Mouse (Mus musculus) retina, postnatal 7 days (tissue): ENCODE data around the gene Rpl28.
"Not testable (repeated sequence)": the region's sequence is repeated elsewhere in the genome, so short reads cannot be mapped to it uniquely, and the experiment has no call there.

ENCODE experiments used
- DNase-seq: peaks from one replicate; pipeline ENCODE4 v3.0.0-alpha.2; 2012; ENCODE audit warnings: low read depth, low spot score

Rpl28 gene

GRCm38 (mm10) chr7:4783667-4784268 is 8.9 kb upstream of the Rpl28 start:
- no peak for DNase-seq

- DNase-seq = no peak
These were observed 3.9 kb upstream of the Rpl28 start for GRCm38 (mm10) chr7:4788499-4789435.

DNA sequence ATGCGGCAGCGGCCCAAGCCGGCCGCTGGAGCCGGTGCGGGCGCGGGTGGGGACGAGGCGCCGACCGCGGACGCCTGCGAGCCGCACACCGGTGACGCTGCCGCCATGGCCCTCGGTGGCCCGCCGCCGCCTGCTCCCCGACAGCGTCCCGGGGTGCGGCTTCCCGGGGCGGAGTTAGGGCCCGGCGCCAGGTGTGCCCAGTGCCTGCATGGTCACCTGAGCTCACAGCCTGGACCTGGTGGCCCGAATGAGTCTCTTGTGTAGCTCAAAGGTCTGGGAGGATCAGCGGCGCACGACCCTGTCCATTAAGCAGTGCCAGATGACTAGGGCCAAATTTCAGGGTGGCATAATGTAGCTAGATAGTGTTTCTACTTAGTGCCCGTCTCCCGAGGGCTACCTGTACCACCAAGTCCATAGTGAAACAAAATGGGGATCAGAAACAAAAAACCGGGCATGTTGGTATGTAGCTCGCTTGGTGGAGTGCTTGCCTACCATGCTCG is 3.2 kb upstream of the Rpl28 start, which contains the start of gene Tmem238:
Gene Tmem238 (minus strand): TSS at position 221 of the 500 bp plus-strand sequence.
- no peak for DNase-seq

- DNase-seq = not testable (repeated sequence)
These were observed 574 bp downstream of the Rpl28 start for GRCm38 (mm10) chr7:4793248-4793647.

- no peak for DNase-seq
These were observed 1.0 kb downstream of the Rpl28 start for GRCm38 (mm10) chr7:4793674-4794073.

DNA sequence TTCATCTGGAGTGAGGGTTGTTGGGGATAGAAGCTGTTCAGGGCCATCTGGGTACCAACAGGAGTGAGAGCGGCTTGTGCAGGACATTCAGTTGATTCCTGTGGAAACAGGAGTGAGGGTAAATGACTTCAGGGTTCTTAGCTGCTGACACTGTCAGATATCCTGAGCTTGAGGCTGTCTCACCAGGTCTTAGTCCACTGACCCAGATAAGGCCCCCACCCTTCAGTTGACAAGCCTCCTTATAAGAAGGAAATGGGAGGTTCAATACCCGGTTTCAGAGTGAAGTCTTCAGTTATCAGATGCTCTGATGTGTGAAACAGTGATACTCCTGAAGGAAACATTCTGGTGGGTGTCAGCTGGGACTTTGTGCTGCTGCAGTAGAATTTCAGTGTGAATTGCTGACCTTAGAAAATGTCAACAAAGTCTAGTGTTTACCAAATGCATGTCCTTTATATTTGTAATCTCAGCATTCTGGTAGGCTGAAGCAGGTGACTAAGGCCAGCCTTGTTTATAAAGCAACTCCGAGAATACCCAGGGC is 2.0 kb downstream of the Rpl28 start:
- DNase-seq = no peak

DNA sequence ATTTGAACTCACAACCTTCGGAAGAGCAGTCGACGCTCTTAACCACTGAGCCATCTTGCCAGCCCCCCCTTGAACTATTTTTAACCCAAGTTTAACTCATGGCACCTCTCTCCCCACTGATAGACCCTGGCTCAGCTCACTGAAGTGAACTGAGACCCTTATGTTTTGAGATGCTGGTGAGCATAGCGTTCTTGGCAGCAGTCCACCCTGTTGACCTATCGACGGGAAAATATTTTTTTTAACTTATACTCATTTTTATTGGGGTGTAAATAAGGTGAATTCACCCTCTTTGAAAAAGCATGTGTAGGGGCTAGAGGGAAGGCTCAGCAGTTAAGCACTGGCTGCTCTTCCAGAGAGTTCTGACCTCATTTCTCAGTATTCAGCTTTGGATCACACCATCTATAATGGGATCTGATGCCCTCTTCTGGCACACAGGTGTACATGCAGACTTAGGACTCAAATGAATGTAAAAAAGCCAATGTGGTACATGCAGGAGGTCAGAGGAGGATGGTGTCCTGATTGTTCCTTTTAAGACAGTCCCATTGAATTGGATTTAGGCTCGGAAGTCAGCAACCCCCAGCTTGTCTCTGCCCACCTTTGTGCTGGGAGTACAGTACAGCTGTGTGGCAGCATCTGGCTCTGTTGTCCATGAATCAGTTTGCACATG is 3.2 kb downstream of the Rpl28 start:
- no peak for DNase-seq

DNA sequence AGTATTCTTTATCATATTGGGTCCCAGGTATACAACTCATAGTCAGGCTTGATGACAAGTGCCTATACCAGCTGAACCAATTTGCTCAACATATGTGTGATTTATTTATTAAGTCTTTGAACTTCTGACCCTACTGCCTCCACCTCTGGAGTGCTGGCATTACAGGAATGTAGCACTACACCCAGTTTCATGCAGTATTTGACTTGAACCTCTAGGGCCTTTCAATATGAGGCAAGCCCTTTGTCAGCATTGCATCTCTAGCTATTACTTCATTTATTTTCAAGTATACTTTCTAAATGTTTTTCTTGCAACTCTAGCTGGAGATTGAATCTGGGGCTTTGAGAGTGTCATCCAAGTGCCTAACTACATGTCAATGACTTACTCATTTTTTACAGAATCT is 9.6 kb downstream of the Rpl28 start:
- no peak for DNase-seq

DNA sequence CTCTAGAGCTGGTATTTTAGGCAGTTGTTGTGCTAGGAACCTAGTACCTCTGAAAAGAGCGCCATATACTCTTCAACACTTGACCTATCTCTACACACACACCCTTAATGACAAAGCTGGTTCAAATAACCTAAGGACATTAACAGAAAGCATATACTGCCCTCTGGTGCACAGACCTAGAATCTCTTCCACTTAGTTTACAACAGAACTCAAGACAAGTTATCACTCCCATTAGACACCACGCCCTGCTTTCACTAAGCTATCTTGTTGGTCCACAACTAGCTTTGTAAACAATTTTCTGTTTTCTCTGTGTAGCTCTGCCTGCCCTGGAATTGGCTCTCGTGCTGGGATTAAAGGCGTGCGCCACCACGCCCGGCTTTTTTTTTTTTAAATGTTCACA is 14.0 kb downstream of the Rpl28 start:
- DNase-seq = no peak

DNA sequence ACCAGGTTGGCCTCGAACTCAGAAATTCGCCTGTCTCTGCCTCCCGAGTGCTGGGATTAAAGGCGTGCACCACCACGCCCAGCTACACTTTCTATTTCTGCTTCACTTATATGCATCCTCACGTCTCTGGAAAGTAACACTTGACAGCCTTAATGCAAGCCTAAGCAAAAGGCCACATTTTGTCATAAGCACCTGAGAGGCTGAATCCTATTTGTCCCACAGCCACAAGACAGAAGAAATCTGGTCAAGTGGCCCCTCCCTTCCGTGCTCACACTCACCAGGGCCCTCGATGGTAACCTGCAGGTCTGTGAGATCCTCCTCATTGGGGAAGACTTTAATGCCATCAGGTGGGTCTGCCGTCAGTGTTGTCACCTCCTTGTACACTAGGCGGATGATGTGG is 18.5 kb downstream of the Rpl28 start:
- DNase-seq = not testable (repeated sequence)

- no peak for DNase-seq
These were observed 19.2 kb downstream of the Rpl28 start for GRCm38 (mm10) chr7:4811842-4812302.

- DNase-seq = peak; percentile 99
These were observed 19.8 kb downstream of the Rpl28 start, which contains the start of gene Ube2s for GRCm38 (mm10) chr7:4812303-4813104. TSS of gene Ube2s (minus strand) at chr7:4812590.

DNA sequence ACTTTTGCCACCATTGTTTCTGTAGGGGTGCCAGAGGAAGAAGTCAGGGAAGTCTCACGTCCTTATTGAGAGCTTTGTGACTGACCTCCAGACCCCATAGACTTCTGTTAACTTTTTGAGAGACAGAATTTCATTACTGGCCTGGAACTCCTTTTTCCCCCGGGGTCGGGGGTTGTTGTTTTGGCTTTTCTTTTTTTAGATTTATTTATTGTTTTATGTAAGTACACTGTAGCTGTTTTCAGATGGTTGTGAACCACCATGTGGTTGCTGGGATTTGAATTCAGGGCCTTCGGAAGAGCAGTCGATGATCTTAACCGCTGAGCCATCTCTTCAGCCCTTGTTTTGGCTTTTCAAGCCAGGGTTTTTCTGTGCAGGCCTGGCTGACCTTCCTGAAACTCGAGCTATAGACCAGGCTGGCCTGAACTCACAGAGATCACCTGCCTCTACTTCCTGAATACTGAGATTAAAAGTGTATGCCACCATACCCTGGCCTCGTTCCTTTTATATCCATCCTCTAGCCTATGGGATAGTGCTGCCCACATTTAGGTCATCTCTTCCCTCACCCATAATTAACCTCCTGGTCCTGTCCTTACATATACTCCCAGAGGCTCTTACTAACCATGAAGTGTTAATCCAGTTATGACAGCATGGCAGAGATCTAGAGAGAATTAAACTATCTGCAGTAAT is 20.6 kb downstream of the Rpl28 start:
- no peak for DNase-seq

DNA sequence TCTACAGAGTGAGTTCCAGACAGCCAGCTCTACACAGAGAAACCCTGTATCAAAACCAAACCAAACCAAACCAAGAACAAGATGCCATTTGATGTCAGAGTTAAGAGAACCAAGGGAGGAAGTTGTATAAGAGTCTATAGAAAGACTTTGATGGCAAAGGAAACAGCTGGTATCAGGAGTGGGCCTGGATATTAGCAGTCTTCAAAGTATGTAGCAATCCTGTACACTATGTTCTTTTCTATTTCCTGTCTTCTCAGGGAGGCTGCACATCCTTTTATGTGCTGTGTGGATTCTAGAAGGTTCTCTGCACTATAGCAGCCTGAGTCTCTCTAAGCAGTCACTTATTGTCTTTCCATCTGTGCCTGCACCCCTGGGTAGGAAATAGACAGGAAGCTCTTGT is 23.9 kb downstream of the Rpl28 start:
- no peak for DNase-seq

DNA sequence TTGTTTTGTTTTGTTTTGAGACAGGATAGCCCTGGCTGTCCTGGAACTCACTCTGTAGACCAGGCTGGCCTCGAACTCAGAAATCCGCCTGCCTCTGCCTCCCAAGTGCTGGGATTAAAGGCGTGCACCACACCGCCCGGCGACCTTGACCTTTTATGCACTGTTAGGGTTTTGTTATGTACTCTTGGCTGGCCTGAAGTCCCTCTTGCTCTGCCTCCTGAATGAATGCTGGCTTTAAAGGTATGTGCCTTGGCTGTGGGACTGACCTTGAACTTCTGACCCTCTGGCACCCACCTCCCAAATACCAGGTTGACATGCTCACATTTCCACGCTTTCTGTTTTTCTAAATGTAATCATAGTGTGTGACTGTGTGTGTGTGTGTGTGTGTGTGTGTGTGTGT is 28.3 kb downstream of the Rpl28 start:
- not testable (repeated sequence) for DNase-seq

DNA sequence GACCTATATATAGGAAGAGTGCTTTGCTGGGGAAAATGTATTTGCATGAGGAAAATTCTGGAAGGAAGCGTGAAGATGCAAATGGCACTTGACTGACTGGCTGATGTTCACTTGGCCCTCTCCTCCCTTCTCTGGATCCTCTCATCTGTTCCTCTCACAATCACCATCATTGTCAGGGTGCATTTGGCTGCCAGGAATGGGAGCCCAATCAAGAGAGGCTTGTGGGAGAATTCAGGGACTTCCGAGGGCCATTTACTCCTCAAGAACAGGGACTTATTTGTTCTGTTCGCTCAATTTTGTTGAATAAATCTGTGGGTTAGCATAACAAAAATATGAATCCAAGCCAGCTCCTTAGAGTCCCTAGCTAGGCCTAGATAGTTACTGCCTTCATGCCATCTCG is 29.0 kb downstream of the Rpl28 start:
- no peak for DNase-seq

- no peak for DNase-seq
These were observed 29.7 kb downstream of the Rpl28 start for GRCm38 (mm10) chr7:4822162-4822907.

DNA sequence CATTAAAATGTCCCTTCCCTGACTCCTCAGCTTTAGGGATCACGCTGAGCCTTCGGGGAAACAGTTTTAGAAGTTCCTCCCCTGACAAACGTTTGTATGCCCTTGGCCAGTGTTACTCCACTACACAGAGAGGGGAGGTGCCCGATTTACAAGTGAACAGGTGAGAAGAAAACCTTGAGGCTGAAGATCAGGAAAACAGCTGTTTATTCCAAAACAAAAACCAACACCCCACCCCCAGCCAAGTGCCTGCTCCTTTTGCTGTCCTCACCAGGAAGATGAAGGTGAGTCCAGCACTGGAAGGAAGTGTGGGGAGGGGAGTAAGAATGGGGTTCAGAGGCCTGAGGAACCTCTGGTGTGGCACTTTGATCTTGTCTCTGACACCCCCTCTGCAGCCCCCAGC is 32.7 kb downstream of the Rpl28 start:
- no peak for DNase-seq

DNA sequence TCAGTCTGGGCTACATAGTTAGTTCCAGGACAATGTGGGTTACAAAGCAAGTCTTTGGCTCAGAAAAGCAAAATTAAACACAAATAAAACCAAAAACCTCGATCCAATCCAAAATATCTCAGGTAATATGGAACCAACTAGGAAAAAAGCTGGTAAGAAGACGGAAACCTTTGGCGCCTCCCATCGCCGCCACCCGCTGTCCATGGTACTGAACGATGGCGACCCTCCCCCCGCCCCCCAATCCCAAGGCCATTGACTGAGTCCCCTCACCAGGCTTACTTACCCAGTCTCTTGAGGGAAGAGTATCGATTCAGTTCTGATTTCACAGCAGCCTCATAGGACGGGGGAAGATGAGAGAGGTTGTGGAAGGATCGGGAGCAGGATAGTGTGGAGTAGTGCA is 37.8 kb downstream of the Rpl28 start:
- DNase-seq = no peak
